ENCODE assay signal across 8 mouse cellular contexts in the genomic region with DNA sequence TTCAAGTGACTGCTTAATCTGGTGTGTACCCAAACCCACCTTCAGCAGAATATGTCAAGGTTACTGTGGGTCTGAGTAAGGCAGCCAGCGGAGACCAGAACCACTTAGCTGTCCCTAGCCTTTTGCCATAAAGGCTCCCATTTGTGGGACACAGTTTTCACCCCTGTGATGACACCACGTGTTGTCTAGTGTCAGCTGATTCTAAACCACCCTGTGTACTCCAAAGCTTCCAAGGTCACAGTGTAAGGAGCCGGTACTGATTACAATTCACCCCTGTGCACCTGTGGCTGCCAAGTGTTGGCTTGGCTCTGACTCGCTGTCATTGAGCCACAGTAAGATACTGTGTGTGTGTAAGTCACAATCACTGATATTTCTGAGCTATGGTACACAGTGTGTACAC. TPM values are rescaled to one million over a fixed set of nuclear protein-coding genes. Genes with fewer than 3 reads are reported as not detected.
DNase-seq lines count a peak whose midpoint lies in the region; ATAC-seq and TF ChIP-seq lines count a peak whose summit lies in the region.

No protein-coding gene starts in this region.

- peak overlapping the region; percentile 97 to 99 for H3K4me3 ChIP-seq in MEL (ENCODE audit: control insufficient read depth in 1 of 2, insufficient read depth in 1 of 2, low read depth in 2 of 2, low read length in 2 of 2)
- peak overlapping the region; percentile 81 for H3K4me3 ChIP-seq in cerebellum, adult 2 months (replicated peaks; ENCODE audit: insufficient read depth, low read depth, low read length)
- H3K4me3 ChIP-seq in intestine, postnatal 0 days (ENCODE audit: low read depth, low read length) = peak overlapping the region; percentile 90
- H3K4me3 ChIP-seq in stomach, postnatal 0 days (ENCODE audit: low read depth, low read length) = peak overlapping the region; percentile 96

- TF ChIP-seq RAD21 in MEL (IDR thresholded peaks at IDR 0.05; ENCODE audit: low read depth, low read length) = no peak

- WGBS in cerebellum, adult 2 months = 8% methylated on average over 4 of the region's 4 CpGs
- WGBS in intestine, postnatal 0 days = 43% methylated on average over 4 of the region's 4 CpGs
- WGBS in stomach, postnatal 0 days = 35% methylated on average over 4 of the region's 4 CpGs

- no peaks in the 10 kb centered on the region for H3K27me3 ChIP-seq in MEL (ENCODE audit: control insufficient read depth in 1 of 2, insufficient read depth in 2 of 2, low read length in 2 of 2)
- H3K27me3 ChIP-seq in cerebellum, adult 2 months (ENCODE audit: control insufficient read depth, insufficient read depth, low read length) = no peaks in the 10 kb centered on the region
- H3K27me3 ChIP-seq in intestine, postnatal 0 days (replicated peaks; ENCODE audit: control insufficient read depth, insufficient read depth, low read length) = no peaks in the 10 kb centered on the region
- no peaks in the 10 kb centered on the region for H3K27me3 ChIP-seq in stomach, postnatal 0 days (ENCODE audit: control insufficient read depth, insufficient read depth, low read length)

- TF ChIP-seq CTCF in MEL (IDR thresholded peaks at IDR 0.05 in 2 of 3, conservative IDR thresholded peaks at IDR 0.05 in 1 of 3; ENCODE audit: control insufficient read depth in 1 of 3, insufficient read depth in 1 of 3, low read depth in 2 of 3, low read length in 3 of 3, poor library complexity in 1 of 3, severe bottlenecking in 1 of 3) = no peak
- TF ChIP-seq CTCF in cerebellum, adult 2 months (IDR thresholded peaks at IDR 0.05; ENCODE audit: borderline replicate concordance, insufficient read depth, low read depth, low read length) = no peak
- no peak for TF ChIP-seq CTCF in intestine, postnatal 0 days (IDR thresholded peaks at IDR 0.05; ENCODE audit: low read depth)
- TF ChIP-seq CTCF in stomach, postnatal 0 days (IDR thresholded peaks at IDR 0.05; ENCODE audit: low read depth) = no peak

- peak; percentile 46 for DNase-seq in A20 (ENCODE audit: low read depth, low spot score)
- peak; percentile 50 for DNase-seq in MEL (ENCODE audit: low read depth, low spot score)
- DNase-seq in cerebellum, adult 2 months = peak; percentile 40 to 44
- DNase-seq in heart, adult 11 months = peak; percentile 97
- DNase-seq in lung, postnatal 25 days (ENCODE audit: low spot score) = peak; percentile 3
- peak; percentile 34 for DNase-seq in stomach, postnatal 0 days (ENCODE audit: low spot score)
- DNase-seq in adipocyte (ENCODE audit: low spot score) = no peak

- TF ChIP-seq EP300 in MEL (IDR thresholded peaks at IDR 0.05; ENCODE audit: low read depth in 1 of 2, low read length in 2 of 2) = no peak
- no peak for TF ChIP-seq EP300 in stomach, postnatal 0 days (optimal IDR thresholded peaks at IDR 0.05)

- H3K79me2 ChIP-seq in MEL (ENCODE audit: control insufficient read depth, insufficient read depth, low read length, poor library complexity) = peaks cover 8% of the 10 kb centered on the region

- H3K4me2 ChIP-seq in intestine, postnatal 0 days (replicated peaks; ENCODE audit: low read depth) = peak overlapping the region; percentile 76
- H3K4me2 ChIP-seq in stomach, postnatal 0 days (replicated peaks; ENCODE audit: low read depth) = peak overlapping the region; percentile 64

- H3K9ac ChIP-seq in MEL (ENCODE audit: control insufficient read depth, low read depth, low read length, poor library complexity, severe bottlenecking) = peak overlapping the region; percentile 95
- peak overlapping the region; percentile 90 for H3K9ac ChIP-seq in intestine, postnatal 0 days (ENCODE audit: low read depth, low read length)
- peak overlapping the region; percentile 97 for H3K9ac ChIP-seq in stomach, postnatal 0 days (ENCODE audit: low read length)

- peaks cover 4 to 13% of the 10 kb centered on the region in 2 experiments for H3K4me1 ChIP-seq in MEL (ENCODE audit: control insufficient read depth in 1 of 2, insufficient read depth in 2 of 2, low read length in 2 of 2)
- H3K4me1 ChIP-seq in cerebellum, adult 2 months (ENCODE audit: control insufficient read depth, insufficient read depth, low read length) = no peaks in the 10 kb centered on the region
- no peaks in the 10 kb centered on the region for H3K4me1 ChIP-seq in intestine, postnatal 0 days (replicated peaks; ENCODE audit: control insufficient read depth, insufficient read depth, low read length)
- no peaks in the 10 kb centered on the region for H3K4me1 ChIP-seq in stomach, postnatal 0 days (replicated peaks; ENCODE audit: control insufficient read depth, insufficient read depth)

- ATAC-seq in intestine, postnatal 0 days = no peak
- ATAC-seq in stomach, postnatal 0 days (ENCODE audit: low FRiP score, low TSS enrichment) = peak; percentile 79; the same call in 1 of the 2 replicates

- H3K9me3 ChIP-seq in MEL (replicated peaks; ENCODE audit: insufficient read depth, low read length) = no peaks in the 10 kb centered on the region
- H3K9me3 ChIP-seq in intestine, postnatal 0 days (ENCODE audit: control insufficient read depth) = no peaks in the 10 kb centered on the region
- no peaks in the 10 kb centered on the region for H3K9me3 ChIP-seq in stomach, postnatal 0 days (ENCODE audit: control insufficient read depth, low read length)

- H3K27ac ChIP-seq in MEL (ENCODE audit: control insufficient read depth, low read depth, low read length) = peak overlapping the region; percentile 69
- H3K27ac ChIP-seq in cerebellum, adult 2 months (ENCODE audit: insufficient read depth, low read length) = peak overlapping the region; percentile 93; the same call in 1 of the 2 replicates
- H3K27ac ChIP-seq in intestine, postnatal 0 days (ENCODE audit: low read depth, low read length) = peak overlapping the region; percentile 77
- H3K27ac ChIP-seq in stomach, postnatal 0 days (replicated peaks) = no peak overlapping the region

- peaks cover 0 to 23% of the 10 kb centered on the region in 2 experiments; a peak in 2 of 4 replicates for H3K36me3 ChIP-seq in MEL (ENCODE audit: control insufficient read depth in 1 of 2, insufficient read depth in 2 of 2, low read length in 2 of 2)
- peaks cover 15% of the 10 kb centered on the region; the same call in 1 of the 2 replicates for H3K36me3 ChIP-seq in intestine, postnatal 0 days (ENCODE audit: control insufficient read depth, insufficient read depth)
- H3K36me3 ChIP-seq in stomach, postnatal 0 days (ENCODE audit: control insufficient read depth, insufficient read depth, low read length) = peaks cover 7% of the 10 kb centered on the region

- TF ChIP-seq POLR2A in MEL (IDR thresholded peaks at IDR 0.05; ENCODE audit: control insufficient read depth in 1 of 2, insufficient read depth in 1 of 2, low read depth in 1 of 2, low read length in 2 of 2, poor library complexity in 1 of 2) = no peak
- no peak for TF ChIP-seq POLR2A in cerebellum, adult 2 months (IDR thresholded peaks at IDR 0.05; ENCODE audit: borderline replicate concordance, insufficient read depth, low read length)

TF ChIP-seq in MEL, 35 proteins besides CTCF, POLR2A, EP300 and RAD21:
- no peak for TF ChIP-seq ELF1 (IDR thresholded peaks at IDR 0.05; ENCODE audit: low read depth, low read length)
- 0 out of 2 replicates have a peak, but pooled peaks have one; percentile 13 for TF ChIP-seq TCF12 (IDR thresholded peaks at IDR 0.05; ENCODE audit: low read depth, low read length)
- no peak for TF ChIP-seq TBP (IDR thresholded peaks at IDR 0.05; ENCODE audit: low read depth, low read length)
- TF ChIP-seq UBTF (IDR thresholded peaks at IDR 0.05; ENCODE audit: borderline replicate concordance, insufficient read depth, low read depth, low read length) = no peak
- TF ChIP-seq MAFK (IDR thresholded peaks at IDR 0.05; ENCODE audit: borderline replicate concordance, low read depth, low read length) = no peak
- no peak for TF ChIP-seq MAZ (IDR thresholded peaks at IDR 0.05; ENCODE audit: low read depth, low read length)
- TF ChIP-seq POLR2AphosphoS2 (IDR thresholded peaks at IDR 0.05; ENCODE audit: low read length) = no peak
- TF ChIP-seq USF1 (IDR thresholded peaks at IDR 0.05; ENCODE audit: low read depth, low read length) = peak; percentile 73
- TF ChIP-seq MYB (IDR thresholded peaks at IDR 0.05; ENCODE audit: low read depth, low read length) = no peak
- no peak for TF ChIP-seq TAL1 (IDR thresholded peaks at IDR 0.05; ENCODE audit: low read length)
- TF ChIP-seq MAX (IDR thresholded peaks at IDR 0.05; ENCODE audit: low read length) = peak; percentile 57; the same call in 1 of the 2 replicates
- TF ChIP-seq RCOR1 (IDR thresholded peaks at IDR 0.05; ENCODE audit: low read depth, low read length) = no peak
- TF ChIP-seq KAT2A (conservative IDR thresholded peaks at IDR 0.05; ENCODE audit: low read depth, low read length) = no peak
- no peak for TF ChIP-seq NELFE (IDR thresholded peaks at IDR 0.05; ENCODE audit: low read depth, low read length)
- TF ChIP-seq NRF1 (IDR thresholded peaks at IDR 0.05; ENCODE audit: insufficient read depth, low read depth, low read length, poor library complexity, severe bottlenecking) = no peak
- TF ChIP-seq ETS1 (IDR thresholded peaks at IDR 0.05; ENCODE audit: low read depth, low read length) = peak; percentile 54; the same call in 1 of the 2 replicates
- no peak for TF ChIP-seq SIN3A (IDR thresholded peaks at IDR 0.05; ENCODE audit: low read length)
- TF ChIP-seq MYC (IDR thresholded peaks at IDR 0.05; ENCODE audit: low read depth, low read length) = 0 out of 2 replicates have a peak, but pooled peaks have one; percentile 29
- TF ChIP-seq GATA1 (IDR thresholded peaks at IDR 0.05; ENCODE audit: low read depth, low read length) = no peak
- no peak for TF ChIP-seq HCFC1 (IDR thresholded peaks at IDR 0.05; ENCODE audit: low read depth, low read length)
- TF ChIP-seq ZMIZ1 (IDR thresholded peaks at IDR 0.05; ENCODE audit: low read depth, low read length) = no peak
- TF ChIP-seq CHD1 (IDR thresholded peaks at IDR 0.05; ENCODE audit: low read depth, low read length) = no peak
- no peak for TF ChIP-seq GABPA (IDR thresholded peaks at IDR 0.05; ENCODE audit: low read depth, low read length)
- no peak for TF ChIP-seq SMC3 (IDR thresholded peaks at IDR 0.05; ENCODE audit: low read depth, low read length)
- TF ChIP-seq USF2 (IDR thresholded peaks at IDR 0.05; ENCODE audit: borderline replicate concordance in 1 of 2, insufficient read depth in 1 of 2, low read depth in 1 of 2, low read length in 2 of 2) = no peak
- TF ChIP-seq ZKSCAN1 (IDR thresholded peaks at IDR 0.05; ENCODE audit: low read depth, low read length) = no peak

RNA-seq across cellular contexts. Expression of a gene that starts 0.9 kb away (rescaled TPM):
- 16.6 and 16.9 TPM in 2 replicates for total RNA-seq in MEL (2012; rRNA removed)
- polyA plus RNA-seq in MEL (2012; ENCODE audit: insufficient read depth in 1 of 2, insufficient read length in 2 of 2, low read depth in 1 of 2, low replicate concordance in 2 of 2, missing spikeins in 1 of 2) = 100 to 1,000 TPM in 1 of 2 experiments, 10 to 100 TPM in 1; 14.2 to 144 TPM
- polyA plus RNA-seq in cerebellum, adult 2 months (2012; rRNA removed) = 52.6 and 64.7 TPM in 2 replicates
- 30.5 and 31.9 TPM in 2 replicates for polyA plus RNA-seq in intestine, postnatal 0 days (2015; fragmentation: Nextera tagmentation; extraction: Ambion mirVana)
- 35.4 and 40.3 TPM in 2 replicates for polyA plus RNA-seq in stomach, postnatal 0 days (2015; fragmentation: Nextera tagmentation; extraction: Ambion mirVana)
